In the genomic region with DNA sequence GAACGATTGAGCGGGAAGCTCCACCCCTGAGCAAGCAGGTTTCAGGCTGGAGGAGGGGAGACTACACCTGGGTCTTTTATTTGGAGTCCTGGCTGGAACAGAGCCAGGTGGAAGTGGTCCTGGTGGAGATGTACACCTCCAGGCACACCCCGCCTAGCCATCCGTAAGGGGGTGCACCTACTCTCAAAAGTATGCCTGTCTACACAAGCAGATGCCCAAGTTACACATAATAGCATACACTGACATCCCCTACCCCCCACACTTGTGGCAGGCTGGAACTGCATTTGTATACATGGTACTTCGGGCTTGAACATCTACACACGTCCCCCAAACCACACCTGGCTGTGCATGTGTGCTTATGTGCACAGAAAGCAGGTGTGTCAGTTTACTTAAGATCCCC, we compare ENCODE assay signal across 15 mouse cellular contexts.
"Had no signal": no experiment of that assay in that cellular context is flagged by ENCODE, and none has a peak within 500 bp of the region (broad histone marks: within the 10 kb centered on the region; RNA-seq: fewer than 3 reads in every experiment).

No protein-coding gene starts in this region.

- H3K9me3 ChIP-seq: limb, embryonic 12.5 days; midbrain, embryonic 12.5 days; neural tube, embryonic 15.5 days had no signal

- DNase-seq: kidney, adult 9 months; kidney, postnatal 4 days; liver; liver, embryonic 13.5 days; liver, postnatal 0 days; lung, postnatal 36 days; right cerebral cortex, adult 18-20 months; right cerebral cortex, postnatal 25 days had no signal

- H3K36me3 ChIP-seq: limb, embryonic 12.5 days; liver, embryonic 13.5 days; midbrain, embryonic 12.5 days; neural tube, embryonic 15.5 days had no signal

- H3K4me2 ChIP-seq: limb, embryonic 12.5 days; liver, embryonic 13.5 days; midbrain, embryonic 12.5 days; neural tube, embryonic 15.5 days had no signal

- H3K4me1 ChIP-seq: liver, embryonic 13.5 days had no signal

- H3K4me3 ChIP-seq: layer of hippocampus, adult 2 months; limb, embryonic 12.5 days; liver, embryonic 13.5 days; midbrain, embryonic 12.5 days; neural tube, embryonic 15.5 days had no signal

- ATAC-seq: intestine, postnatal 0 days; liver, postnatal 0 days; lung, postnatal 0 days had no signal

- H3K27ac ChIP-seq: kidney, postnatal 0 days; layer of hippocampus, adult 2 months; limb, embryonic 12.5 days; liver, embryonic 13.5 days; midbrain, embryonic 12.5 days; neural tube, embryonic 15.5 days had no signal

- H3K9ac ChIP-seq: limb, embryonic 12.5 days; liver, postnatal 0 days; midbrain, embryonic 12.5 days; neural tube, embryonic 15.5 days had no signal
